Mouse (Mus musculus): ENCODE measurements around the gene Gm10762. TPM values are rescaled to one million over a fixed set of nuclear protein-coding genes. Genes with fewer than 3 reads are reported as not detected.
A peak's percentile ranks its signal among the peaks of the same experiment; 100 is the strongest.
"Not testable (repeated sequence)": the region's sequence is repeated elsewhere in the genome, so short reads cannot be mapped to it uniquely, and the experiment has no call there.

Gene Gm10762
- 2.3 and 2.5 TPM in 2 replicates for polyA plus RNA-seq (2015; fragmentation: Nextera tagmentation; extraction: Ambion mirVana)

GRCm38 (mm10) chr2:128967661-128968441, at the start of gene Gm10762:
TSS of gene Gm10762 (minus strand) at chr2:128967725.
- Histone ChIP-seq H3K4me1 (ENCODE audit: control insufficient read depth, low read depth, low read length) (peaks cover 10% of the 10 kb centered on the region), H3K4me2 (ENCODE audit: low read depth, low read length) (peak within 1 kb of the TSS; percentile 83), H3K36me3 (ENCODE audit: control insufficient read depth, insufficient read depth) (no peaks in the 10 kb centered on the region), H3K27me3 (ENCODE audit: control insufficient read depth, insufficient read depth, low read depth, low read length) (no peaks in the 10 kb centered on the region), H3K9me3 (replicated peaks; ENCODE audit: control insufficient read depth, low read length) (no peaks in the 10 kb centered on the region), H3K27ac (ENCODE audit: low read length) (peak within 1 kb of the TSS; percentile 95), H3K4me3 (ENCODE audit: low read depth, low read length) (peak within 1 kb of the TSS; percentile 76), H3K9ac (ENCODE audit: low read depth, low read length) (peak within 1 kb of the TSS; percentile 91)
- WGBS (ENCODE audit: insufficient replicate concordance): under 1% methylated on average over 65 of the region's 80 CpGs
- ATAC-seq (ENCODE audit: low read depth): peak; percentile 78

GRCm38 (mm10) chr2:129008867-129009266, 41.3 kb upstream of the Gm10762 start:
- not testable (repeated sequence) for H3K9ac ChIP-seq (ENCODE audit: low read depth, low read length); H3K4me2 ChIP-seq (ENCODE audit: low read depth, low read length); H3K27ac ChIP-seq (ENCODE audit: low read length); H3K27me3 ChIP-seq (ENCODE audit: control insufficient read depth, insufficient read depth, low read depth, low read length); H3K36me3 ChIP-seq (ENCODE audit: control insufficient read depth, insufficient read depth); ATAC-seq (ENCODE audit: low read depth); H3K4me1 ChIP-seq (ENCODE audit: control insufficient read depth, low read depth, low read length); H3K9me3 ChIP-seq (replicated peaks; ENCODE audit: control insufficient read depth, low read length); H3K4me3 ChIP-seq (ENCODE audit: low read depth, low read length)
- WGBS (ENCODE audit: insufficient replicate concordance): 47% methylated on average over 2 of the region's 2 CpGs

- Histone ChIP-seq H3K4me2 (ENCODE audit: low read depth, low read length) (no peak overlapping the region), H3K27me3 (ENCODE audit: control insufficient read depth, insufficient read depth, low read depth, low read length) (no peaks in the 10 kb centered on the region), H3K9me3 (replicated peaks; ENCODE audit: control insufficient read depth, low read length) (no peaks in the 10 kb centered on the region), H3K36me3 (ENCODE audit: control insufficient read depth, insufficient read depth) (no peaks in the 10 kb centered on the region), H3K4me1 (ENCODE audit: control insufficient read depth, low read depth, low read length) (no peaks in the 10 kb centered on the region; the same call in 1 of the 2 replicates), H3K9ac (ENCODE audit: low read depth, low read length) (no peak overlapping the region), H3K27ac (ENCODE audit: low read length) (peak overlapping the region; percentile 55; the same call in 1 of the 2 replicates), H3K4me3 (ENCODE audit: low read depth, low read length) (no peak overlapping the region)
- peak; percentile 51 for ATAC-seq (ENCODE audit: low read depth)
- 40% methylated on average over 4 of the region's 4 CpGs for WGBS (ENCODE audit: insufficient replicate concordance)
Observed at GRCm38 (mm10) chr2:129006194-129006749, 38.7 kb upstream of the Gm10762 start.

DNA sequence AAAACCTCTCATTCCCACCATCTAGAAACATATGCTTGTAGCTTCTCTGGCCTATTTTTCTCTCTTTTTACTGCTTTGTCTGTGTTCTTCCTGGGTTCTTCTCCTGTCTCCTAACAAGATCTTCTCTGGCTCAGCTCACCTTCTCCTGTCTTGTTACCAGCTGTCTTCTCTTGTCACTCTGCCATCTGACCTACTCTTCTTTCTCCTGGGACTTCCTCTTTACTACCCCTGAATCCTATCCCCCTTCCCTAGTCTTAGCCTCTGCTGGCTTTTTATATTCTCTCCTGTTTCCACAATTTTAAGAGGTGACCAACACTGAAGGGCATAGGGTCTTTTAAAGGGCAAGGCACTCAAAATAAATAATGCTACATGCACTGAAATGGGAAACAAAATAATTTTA, 37.3 kb upstream of the Gm10762 start:
- ATAC-seq (ENCODE audit: low read depth): no peak
- no peak overlapping the region for H3K4me2 ChIP-seq (ENCODE audit: low read depth, low read length)
- H3K9ac ChIP-seq (ENCODE audit: low read depth, low read length): no peak overlapping the region
- no peaks in the 10 kb centered on the region for H3K9me3 ChIP-seq (replicated peaks; ENCODE audit: control insufficient read depth, low read length)
- no peaks in the 10 kb centered on the region for H3K36me3 ChIP-seq (ENCODE audit: control insufficient read depth, insufficient read depth)
- no peak overlapping the region for H3K27ac ChIP-seq (ENCODE audit: low read length)
- H3K4me1 ChIP-seq (ENCODE audit: control insufficient read depth, low read depth, low read length): no peaks in the 10 kb centered on the region; the same call in 1 of the 2 replicates
- H3K4me3 ChIP-seq (ENCODE audit: low read depth, low read length): no peak overlapping the region
- no peaks in the 10 kb centered on the region for H3K27me3 ChIP-seq (ENCODE audit: control insufficient read depth, insufficient read depth, low read depth, low read length)

DNA sequence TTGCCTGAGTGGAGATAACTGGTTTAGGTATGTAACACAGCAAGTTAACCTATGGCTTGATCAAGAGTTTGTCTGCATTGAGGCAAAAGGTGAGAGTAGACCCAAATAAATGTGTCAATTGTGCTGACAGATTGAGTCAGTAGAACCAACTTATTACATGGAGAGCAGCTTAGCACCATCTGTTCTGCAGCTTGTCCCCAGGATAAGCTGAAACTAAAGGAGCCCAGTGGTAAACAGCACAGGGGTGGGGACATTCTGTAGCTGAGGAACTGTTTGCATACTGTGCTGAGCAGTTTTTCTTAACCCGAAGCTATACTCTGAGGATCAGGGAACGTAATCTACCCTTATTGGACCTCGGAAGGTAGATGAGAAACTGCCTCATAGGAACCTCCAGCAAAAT, 17.2 kb upstream of the Gm10762 start:
- H3K4me1 ChIP-seq (ENCODE audit: control insufficient read depth, low read depth, low read length): no peaks in the 10 kb centered on the region
- H3K4me2 ChIP-seq (ENCODE audit: low read depth, low read length): no peak overlapping the region
- H3K4me3 ChIP-seq (ENCODE audit: low read depth, low read length): no peak overlapping the region
- no peaks in the 10 kb centered on the region for H3K36me3 ChIP-seq (ENCODE audit: control insufficient read depth, insufficient read depth)
- no peak for ATAC-seq (ENCODE audit: low read depth)
- 73% methylated on average over 3 of the region's 3 CpGs for WGBS (ENCODE audit: insufficient replicate concordance)
- H3K27ac ChIP-seq (ENCODE audit: low read length): no peak overlapping the region
- no peaks in the 10 kb centered on the region for H3K9me3 ChIP-seq (replicated peaks; ENCODE audit: control insufficient read depth, low read length)
- no peaks in the 10 kb centered on the region for H3K27me3 ChIP-seq (ENCODE audit: control insufficient read depth, insufficient read depth, low read depth, low read length)
- H3K9ac ChIP-seq (ENCODE audit: low read depth, low read length): no peak overlapping the region

DNA sequence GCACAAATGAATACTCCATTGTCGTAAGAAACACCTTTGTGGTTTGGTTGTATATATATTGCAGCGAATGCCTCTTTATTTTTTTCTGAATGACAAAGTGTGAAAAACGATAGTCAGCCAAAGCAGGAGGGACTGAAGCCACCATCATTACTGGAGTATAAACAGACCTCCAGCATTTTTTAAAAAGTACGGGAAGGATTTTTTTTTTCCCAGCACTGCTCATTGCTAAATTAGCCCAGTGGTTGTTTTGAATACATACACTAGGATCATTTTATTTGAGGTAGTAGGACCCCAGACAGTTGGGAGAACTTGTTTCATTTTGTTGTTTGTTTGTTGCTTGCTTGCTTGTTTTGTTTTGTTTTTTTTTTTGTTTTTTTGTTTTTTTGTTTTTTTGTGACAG, 8.0 kb upstream of the Gm10762 start:
- H3K27me3 ChIP-seq (ENCODE audit: control insufficient read depth, insufficient read depth, low read depth, low read length): no peaks in the 10 kb centered on the region
- H3K9ac ChIP-seq (ENCODE audit: low read depth, low read length): no peak overlapping the region
- no peak for ATAC-seq (ENCODE audit: low read depth)
- H3K27ac ChIP-seq (ENCODE audit: low read length): no peak overlapping the region
- H3K4me2 ChIP-seq (ENCODE audit: low read depth, low read length): no peak overlapping the region
- no peaks in the 10 kb centered on the region for H3K4me1 ChIP-seq (ENCODE audit: control insufficient read depth, low read depth, low read length)
- H3K36me3 ChIP-seq (ENCODE audit: control insufficient read depth, insufficient read depth): no peaks in the 10 kb centered on the region
- no peaks in the 10 kb centered on the region for H3K9me3 ChIP-seq (replicated peaks; ENCODE audit: control insufficient read depth, low read length)
- no peak overlapping the region for H3K4me3 ChIP-seq (ENCODE audit: low read depth, low read length)
- WGBS (ENCODE audit: insufficient replicate concordance): 68% methylated on average over 4 of the region's 4 CpGs

DNA sequence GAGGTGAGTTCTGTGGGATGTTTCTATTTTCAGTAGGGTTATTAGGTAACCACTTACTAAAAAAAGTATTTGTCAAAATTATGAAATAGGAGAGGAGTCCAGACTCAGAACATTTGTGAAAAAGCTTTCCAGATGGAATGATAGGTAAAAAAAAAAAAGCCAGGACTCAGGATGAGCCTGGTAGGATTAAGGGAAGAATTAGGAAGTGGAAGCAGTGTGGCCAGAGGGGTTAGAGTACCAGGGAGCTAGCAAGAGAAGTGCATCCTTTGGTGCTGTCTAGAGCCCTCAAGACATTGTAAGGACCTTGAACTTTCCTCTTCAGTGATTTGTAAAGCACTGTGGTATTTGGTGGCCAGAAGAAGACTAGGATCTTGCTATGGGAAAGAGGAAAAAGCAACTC, 4.8 kb upstream of the Gm10762 start:
- peaks cover 3% of the 10 kb centered on the region for H3K4me1 ChIP-seq (ENCODE audit: control insufficient read depth, low read depth, low read length)
- H3K9ac ChIP-seq (ENCODE audit: low read depth, low read length): no peak overlapping the region
- no peak for ATAC-seq (ENCODE audit: low read depth)
- H3K9me3 ChIP-seq (replicated peaks; ENCODE audit: control insufficient read depth, low read length): no peaks in the 10 kb centered on the region
- no peak overlapping the region for H3K4me3 ChIP-seq (ENCODE audit: low read depth, low read length)
- H3K27ac ChIP-seq (ENCODE audit: low read length): no peak overlapping the region
- no peak overlapping the region for H3K4me2 ChIP-seq (ENCODE audit: low read depth, low read length)
- H3K36me3 ChIP-seq (ENCODE audit: control insufficient read depth, insufficient read depth): no peaks in the 10 kb centered on the region
- no peaks in the 10 kb centered on the region for H3K27me3 ChIP-seq (ENCODE audit: control insufficient read depth, insufficient read depth, low read depth, low read length)

DNA sequence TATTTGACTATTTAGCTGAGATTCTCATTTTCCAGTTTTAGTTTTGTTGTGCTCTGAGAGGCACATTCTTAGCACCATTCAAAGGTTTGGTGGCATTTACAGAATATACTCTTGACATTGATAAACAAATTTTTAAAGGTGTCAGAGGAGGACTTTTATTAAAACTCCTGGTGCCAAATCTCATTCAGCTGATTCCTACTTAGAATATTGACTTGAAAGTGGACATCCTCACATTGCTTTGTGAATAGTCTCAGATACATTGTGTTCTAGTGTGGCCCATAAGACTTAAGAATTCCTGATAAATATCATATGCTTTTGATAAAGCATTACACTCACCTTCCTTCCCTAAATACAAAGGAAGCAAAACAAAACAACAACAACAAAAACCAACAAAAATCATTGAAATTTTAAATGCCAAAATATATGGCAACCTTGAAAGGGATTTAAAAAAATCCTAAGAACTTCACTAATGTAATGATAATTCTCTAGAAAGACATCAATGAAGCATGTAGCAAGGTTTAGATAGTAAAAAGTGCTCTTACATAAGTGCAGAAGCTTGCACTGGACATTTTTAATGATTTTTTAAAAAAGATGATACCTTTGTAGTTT, 1.1 kb upstream of the Gm10762 start:
- H3K27ac ChIP-seq (ENCODE audit: low read length): peak overlapping the region; percentile 95
- peak overlapping the region; percentile 76 for H3K4me3 ChIP-seq (ENCODE audit: low read depth, low read length)
- no peaks in the 10 kb centered on the region for H3K9me3 ChIP-seq (replicated peaks; ENCODE audit: control insufficient read depth, low read length)
- no peaks in the 10 kb centered on the region for H3K27me3 ChIP-seq (ENCODE audit: control insufficient read depth, insufficient read depth, low read depth, low read length)
- H3K4me1 ChIP-seq (ENCODE audit: control insufficient read depth, low read depth, low read length): peaks cover 10% of the 10 kb centered on the region
- ATAC-seq (ENCODE audit: low read depth): no peak
- H3K36me3 ChIP-seq (ENCODE audit: control insufficient read depth, insufficient read depth): no peaks in the 10 kb centered on the region
- H3K4me2 ChIP-seq (ENCODE audit: low read depth, low read length): peak overlapping the region; percentile 65
- peak overlapping the region; percentile 91 for H3K9ac ChIP-seq (ENCODE audit: low read depth, low read length)
